Mouse (Mus musculus): ENCODE results near the gene Rab12. TPM values are rescaled to one million over a fixed set of nuclear protein-coding genes. Genes with fewer than 3 reads are reported as not detected.
A peak's percentile ranks its signal among the peaks of the same experiment; 100 is the strongest.

Gene Rab12
- polyA plus RNA-seq (2014; fragmentation: Nextera tagmentation; extraction: Ambion mirVana), result 49.8 and 51.6 TPM in 2 replicates

GRCm38 (mm10) chr17:66519554-66520553, at the start of gene Rab12:
Rab12 (minus strand) TSS chr17:66519729.
- 9% methylated on average over 54 of the region's 71 CpGs for WGBS (ENCODE audit: insufficient replicate concordance)
- H3K27me3 ChIP-seq (ENCODE audit: control insufficient read depth, insufficient read depth, low read length), result no peaks in the 10 kb centered on the region
- H3K4me1 ChIP-seq (ENCODE audit: control insufficient read depth, insufficient read depth, low read length), result peaks cover 5% of the 10 kb centered on the region
- peak within 1 kb of the TSS; percentile 98 for H3K4me3 ChIP-seq (ENCODE audit: low read depth, low read length)
- peak within 1 kb of the TSS; percentile 96 for H3K9ac ChIP-seq (ENCODE audit: low read depth, low read length)
- peak; percentile 86 for ATAC-seq (replicated peaks; ENCODE audit: insufficient number of reproducible peaks, low FRiP score, low TSS enrichment)
- no peaks in the 10 kb centered on the region for H3K9me3 ChIP-seq (replicated peaks; ENCODE audit: control insufficient read depth, low read length)
- no peaks in the 10 kb centered on the region for H3K36me3 ChIP-seq (ENCODE audit: control insufficient read depth, insufficient read depth, low read length)
- H3K27ac ChIP-seq (ENCODE audit: low read depth, low read length), result no peak within 1 kb of the TSS
- H3K4me2 ChIP-seq, result peak within 1 kb of the TSS; percentile 96

- H3K27ac ChIP-seq (ENCODE audit: low read depth, low read length), result no peak overlapping the region
- ATAC-seq (replicated peaks; ENCODE audit: insufficient number of reproducible peaks, low FRiP score, low TSS enrichment), result no peak
- no peaks in the 10 kb centered on the region for H3K4me1 ChIP-seq (ENCODE audit: control insufficient read depth, insufficient read depth, low read length)
- H3K27me3 ChIP-seq (ENCODE audit: control insufficient read depth, insufficient read depth, low read length), result no peaks in the 10 kb centered on the region
- no peak overlapping the region for H3K4me3 ChIP-seq (ENCODE audit: low read depth, low read length)
- WGBS (ENCODE audit: insufficient replicate concordance), result 50% methylated on average over 7 of the region's 7 CpGs
- H3K9ac ChIP-seq (ENCODE audit: low read depth, low read length), result no peak overlapping the region
- peaks cover 2% of the 10 kb centered on the region; the same call in 1 of the 2 replicates for H3K9me3 ChIP-seq (replicated peaks; ENCODE audit: control insufficient read depth, low read length)
- H3K36me3 ChIP-seq (ENCODE audit: control insufficient read depth, insufficient read depth, low read length), result no peaks in the 10 kb centered on the region
- no peak overlapping the region for H3K4me2 ChIP-seq
Observed at GRCm38 (mm10) chr17:66564213-66564612, 44.7 kb upstream of the Rab12 start.

- Histone ChIP-seq H3K27me3 (ENCODE audit: control insufficient read depth, insufficient read depth, low read length) (no peaks in the 10 kb centered on the region), H3K4me1 (ENCODE audit: control insufficient read depth, insufficient read depth, low read length) (no peaks in the 10 kb centered on the region)
Observed at GRCm38 (mm10) chr17:66563551-66563950, 44.0 kb upstream of the Rab12 start.

GRCm38 (mm10) chr17:66561380-66561779, 41.9 kb upstream of the Rab12 start:
- no peak overlapping the region for H3K4me2 ChIP-seq
- no peak overlapping the region for H3K9ac ChIP-seq (ENCODE audit: low read depth, low read length)
- no peaks in the 10 kb centered on the region for H3K27me3 ChIP-seq (ENCODE audit: control insufficient read depth, insufficient read depth, low read length)
- no peak overlapping the region for H3K27ac ChIP-seq (ENCODE audit: low read depth, low read length)
- peaks cover 2% of the 10 kb centered on the region; the same call in 1 of the 2 replicates for H3K9me3 ChIP-seq (replicated peaks; ENCODE audit: control insufficient read depth, low read length)
- no peak for ATAC-seq (replicated peaks; ENCODE audit: insufficient number of reproducible peaks, low FRiP score, low TSS enrichment)
- no peak overlapping the region for H3K4me3 ChIP-seq (ENCODE audit: low read depth, low read length)
- no peaks in the 10 kb centered on the region for H3K4me1 ChIP-seq (ENCODE audit: control insufficient read depth, insufficient read depth, low read length)
- no peaks in the 10 kb centered on the region for H3K36me3 ChIP-seq (ENCODE audit: control insufficient read depth, insufficient read depth, low read length)
- 54% methylated on average over 2 of the region's 2 CpGs for WGBS (ENCODE audit: insufficient replicate concordance)

More at GRCm38 (mm10) chr17:66563551-66563950, 44.0 kb upstream of the Rab12 start:
- Histone ChIP-seq H3K9ac (ENCODE audit: low read depth, low read length) (no peak overlapping the region), H3K27ac (ENCODE audit: low read depth, low read length) (no peak overlapping the region), H3K36me3 (ENCODE audit: control insufficient read depth, insufficient read depth, low read length) (no peaks in the 10 kb centered on the region), H3K9me3 (replicated peaks; ENCODE audit: control insufficient read depth, low read length) (peaks cover 2% of the 10 kb centered on the region; the same call in 1 of the 2 replicates), H3K4me2 (no peak overlapping the region), H3K4me3 (ENCODE audit: low read depth, low read length) (no peak overlapping the region)
- ATAC-seq (replicated peaks; ENCODE audit: insufficient number of reproducible peaks, low FRiP score, low TSS enrichment), result no peak
- 55% methylated on average over 1 of the region's 1 CpGs for WGBS (ENCODE audit: insufficient replicate concordance)

GRCm38 (mm10) chr17:66558404-66559317, 39.1 kb upstream of the Rab12 start:
- ATAC-seq (replicated peaks; ENCODE audit: insufficient number of reproducible peaks, low FRiP score, low TSS enrichment), result no peak
- no peaks in the 10 kb centered on the region for H3K36me3 ChIP-seq (ENCODE audit: control insufficient read depth, insufficient read depth, low read length)
- H3K4me1 ChIP-seq (ENCODE audit: control insufficient read depth, insufficient read depth, low read length), result no peaks in the 10 kb centered on the region
- WGBS (ENCODE audit: insufficient replicate concordance), result 87% methylated on average over 17 of the region's 17 CpGs
- H3K4me2 ChIP-seq, result no peak overlapping the region
- no peak overlapping the region for H3K27ac ChIP-seq (ENCODE audit: low read depth, low read length)
- H3K9me3 ChIP-seq (replicated peaks; ENCODE audit: control insufficient read depth, low read length), result no peaks in the 10 kb centered on the region
- H3K27me3 ChIP-seq (ENCODE audit: control insufficient read depth, insufficient read depth, low read length), result no peaks in the 10 kb centered on the region
- no peak overlapping the region for H3K9ac ChIP-seq (ENCODE audit: low read depth, low read length)
- H3K4me3 ChIP-seq (ENCODE audit: low read depth, low read length), result no peak overlapping the region

- no peak for ATAC-seq (replicated peaks; ENCODE audit: insufficient number of reproducible peaks, low FRiP score, low TSS enrichment)
- H3K36me3 ChIP-seq (ENCODE audit: control insufficient read depth, insufficient read depth, low read length), result no peaks in the 10 kb centered on the region
- 75% methylated on average over 4 of the region's 4 CpGs for WGBS (ENCODE audit: insufficient replicate concordance)
Observed at GRCm38 (mm10) chr17:66552690-66553089, 33.2 kb upstream of the Rab12 start.

GRCm38 (mm10) chr17:66550486-66550885, 31.0 kb upstream of the Rab12 start:
- Histone ChIP-seq H3K4me3 (ENCODE audit: low read depth, low read length) (no peak overlapping the region), H3K36me3 (ENCODE audit: control insufficient read depth, insufficient read depth, low read length) (no peaks in the 10 kb centered on the region), H3K27me3 (ENCODE audit: control insufficient read depth, insufficient read depth, low read length) (no peaks in the 10 kb centered on the region), H3K27ac (ENCODE audit: low read depth, low read length) (no peak overlapping the region), H3K9ac (ENCODE audit: low read depth, low read length) (no peak overlapping the region), H3K4me1 (ENCODE audit: control insufficient read depth, insufficient read depth, low read length) (no peaks in the 10 kb centered on the region), H3K9me3 (replicated peaks; ENCODE audit: control insufficient read depth, low read length) (no peaks in the 10 kb centered on the region), H3K4me2 (no peak overlapping the region)
- ATAC-seq (replicated peaks; ENCODE audit: insufficient number of reproducible peaks, low FRiP score, low TSS enrichment), result no peak
- 85% methylated on average over 5 of the region's 5 CpGs for WGBS (ENCODE audit: insufficient replicate concordance)

More at GRCm38 (mm10) chr17:66552690-66553089, 33.2 kb upstream of the Rab12 start:
- Histone ChIP-seq H3K9ac (ENCODE audit: low read depth, low read length) (no peak overlapping the region), H3K4me3 (ENCODE audit: low read depth, low read length) (no peak overlapping the region), H3K27ac (ENCODE audit: low read depth, low read length) (no peak overlapping the region), H3K4me2 (no peak overlapping the region), H3K4me1 (ENCODE audit: control insufficient read depth, insufficient read depth, low read length) (no peaks in the 10 kb centered on the region), H3K27me3 (ENCODE audit: control insufficient read depth, insufficient read depth, low read length) (no peaks in the 10 kb centered on the region), H3K9me3 (replicated peaks; ENCODE audit: control insufficient read depth, low read length) (no peaks in the 10 kb centered on the region)

GRCm38 (mm10) chr17:66532285-66532684, 12.8 kb upstream of the Rab12 start:
- H3K36me3 ChIP-seq (ENCODE audit: control insufficient read depth, insufficient read depth, low read length), result no peaks in the 10 kb centered on the region
- WGBS (ENCODE audit: insufficient replicate concordance), result 83% methylated on average over 1 of the region's 1 CpGs
- H3K4me2 ChIP-seq, result no peak overlapping the region
- no peaks in the 10 kb centered on the region for H3K27me3 ChIP-seq (ENCODE audit: control insufficient read depth, insufficient read depth, low read length)
- H3K27ac ChIP-seq (ENCODE audit: low read depth, low read length), result no peak overlapping the region
- H3K9me3 ChIP-seq (replicated peaks; ENCODE audit: control insufficient read depth, low read length), result no peaks in the 10 kb centered on the region
- H3K4me1 ChIP-seq (ENCODE audit: control insufficient read depth, insufficient read depth, low read length), result no peaks in the 10 kb centered on the region
- H3K9ac ChIP-seq (ENCODE audit: low read depth, low read length), result no peak overlapping the region
- ATAC-seq (replicated peaks; ENCODE audit: insufficient number of reproducible peaks, low FRiP score, low TSS enrichment), result no peak
- no peak overlapping the region for H3K4me3 ChIP-seq (ENCODE audit: low read depth, low read length)
